Mouse (Mus musculus): ENCODE results near the gene Ccdc18.
A peak's percentile ranks its signal among the peaks of the same experiment; 100 is the strongest.

- TF ChIP-seq POLR2A (IDR thresholded peaks at IDR 0.05; ENCODE audit: control insufficient read depth in 1 of 2, insufficient read depth in 1 of 2, low read depth in 1 of 2, low read length in 2 of 2, poor library complexity in 1 of 2) = no peak
- TF ChIP-seq CTCF (IDR thresholded peaks at IDR 0.05 in 2 of 3, conservative IDR thresholded peaks at IDR 0.05 in 1 of 3; ENCODE audit: control insufficient read depth in 1 of 3, insufficient read depth in 1 of 3, low read depth in 2 of 3, low read length in 3 of 3, poor library complexity in 1 of 3, severe bottlenecking in 1 of 3) = no peak
- TF ChIP-seq POLR2AphosphoS5 (IDR thresholded peaks at IDR 0.05; ENCODE audit: borderline replicate concordance, low read depth, low read length) = no peak
- peak; percentile 62 for TF ChIP-seq RCOR1 (IDR thresholded peaks at IDR 0.05; ENCODE audit: low read depth, low read length)
- TF ChIP-seq JUND (IDR thresholded peaks at IDR 0.05; ENCODE audit: low read depth, low read length) = no peak
- no peak for TF ChIP-seq E2F4 (IDR thresholded peaks at IDR 0.05; ENCODE audit: borderline replicate concordance, low read depth, low read length)
Observed at GRCm38 (mm10) chr5:108262722-108263121, 130.0 kb downstream of the Ccdc18 start.

Measured in MEL (cell line).